ENCODE assay signal across 16 mouse cellular contexts in the genomic region with DNA sequence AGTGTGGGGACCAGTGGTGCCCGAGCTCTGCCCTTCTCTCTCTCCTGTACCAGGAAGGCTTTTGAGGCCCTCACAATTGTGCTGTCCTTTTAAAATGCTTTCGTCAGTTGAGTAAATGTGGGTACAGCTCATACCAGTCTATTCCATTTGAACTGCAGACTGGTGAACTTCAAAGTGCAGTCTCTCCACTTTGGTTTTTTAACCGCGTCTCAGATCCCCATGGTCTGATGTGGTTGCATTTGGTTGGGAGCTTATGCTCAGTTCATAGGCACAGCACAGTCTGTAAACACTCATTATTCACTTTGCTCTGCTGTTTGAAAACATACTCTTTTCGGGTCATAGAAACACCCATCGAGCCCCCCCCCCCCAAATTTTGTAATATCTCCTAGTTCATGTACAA. TPM values are rescaled to one million over a fixed set of nuclear protein-coding genes. Genes with fewer than 3 reads are reported as not detected.
DNase-seq lines count a peak whose midpoint lies in the region; ATAC-seq and TF ChIP-seq lines count a peak whose summit lies in the region.
"Had no signal": no experiment of that assay in that cellular context is flagged by ENCODE, and none has a peak within 500 bp of the region (broad histone marks: within the 10 kb centered on the region; RNA-seq: fewer than 3 reads in every experiment).

No protein-coding gene starts in this region.

- H3K27me3 ChIP-seq in heart, embryonic 14.5 days (ENCODE audit: control insufficient read depth, insufficient read depth, low read length), result no peaks in the 10 kb centered on the region
- H3K27me3 ChIP-seq in midbrain, embryonic 11.5 days (ENCODE audit: control insufficient read depth, insufficient read depth, low read length), result peaks cover 5% of the 10 kb centered on the region; the same call in 1 of the 2 replicates
- peaks cover 28% of the 10 kb centered on the region for H3K27me3 ChIP-seq in midbrain, embryonic 10.5 days (ENCODE audit: low read depth, poor library complexity, severe bottlenecking)
- no peaks in the 10 kb centered on the region for H3K27me3 ChIP-seq in intestine, postnatal 0 days (replicated peaks; ENCODE audit: control insufficient read depth, insufficient read depth, low read length)
- no peaks in the 10 kb centered on the region for H3K27me3 ChIP-seq in stomach, postnatal 0 days (ENCODE audit: control insufficient read depth, insufficient read depth, low read length)
- H3K27me3 ChIP-seq: hindbrain, embryonic 15.5 days had no signal

- WGBS in heart, embryonic 14.5 days, result 90% methylated on average over 6 of the region's 6 CpGs
- WGBS in midbrain, embryonic 11.5 days, result 86% methylated on average over 6 of the region's 6 CpGs
- WGBS in midbrain, embryonic 10.5 days, result 85% methylated on average over 6 of the region's 6 CpGs
- 83% methylated on average over 6 of the region's 6 CpGs for WGBS in intestine, postnatal 0 days
- 72% methylated on average over 6 of the region's 6 CpGs for WGBS in stomach, postnatal 0 days

- no peak for ATAC-seq in heart, embryonic 14.5 days (ENCODE audit: insufficient number of reproducible peaks, insufficient read depth, low FRiP score, low read depth)
- ATAC-seq in midbrain, embryonic 11.5 days (ENCODE audit: low FRiP score), result no peak
- ATAC-seq in intestine, postnatal 0 days, result no peak
- ATAC-seq in stomach, postnatal 0 days (ENCODE audit: low FRiP score, low TSS enrichment), result no peak
- ATAC-seq: lung, postnatal 0 days had no signal

- H3K4me1 ChIP-seq in heart, embryonic 14.5 days (ENCODE audit: control insufficient read depth in 2 of 2, insufficient read depth in 2 of 2, low read length in 2 of 2), result peaks cover 0 to 4% of the 10 kb centered on the region in 2 experiments; a peak in 1 of 4 replicates
- H3K4me1 ChIP-seq in midbrain, embryonic 11.5 days (ENCODE audit: control insufficient read depth, insufficient read depth, low read length), result no peaks in the 10 kb centered on the region
- peaks cover 12% of the 10 kb centered on the region for H3K4me1 ChIP-seq in midbrain, embryonic 10.5 days
- peaks cover 4% of the 10 kb centered on the region; the same call in 1 of the 2 replicates for H3K4me1 ChIP-seq in intestine, postnatal 0 days (replicated peaks; ENCODE audit: control insufficient read depth, insufficient read depth, low read length)
- 0 out of 2 replicates have a peak, but pooled peaks cover 2% of the 10 kb centered on the region for H3K4me1 ChIP-seq in stomach, postnatal 0 days (replicated peaks; ENCODE audit: control insufficient read depth, insufficient read depth)
- H3K4me1 ChIP-seq: midbrain, embryonic 12.5 days had no signal

- H3K4me2 ChIP-seq in heart, embryonic 14.5 days (ENCODE audit: low read length), result peak overlapping the region; percentile 80
- H3K4me2 ChIP-seq in midbrain, embryonic 11.5 days, result no peak overlapping the region
- H3K4me2 ChIP-seq in intestine, postnatal 0 days (replicated peaks; ENCODE audit: low read depth), result peak overlapping the region; percentile 17; the same call in 1 of the 2 replicates
- peak overlapping the region; percentile 62 for H3K4me2 ChIP-seq in stomach, postnatal 0 days (replicated peaks; ENCODE audit: low read depth)
- H3K4me2 ChIP-seq: midbrain, embryonic 12.5 days had no signal

- H3K4me3 ChIP-seq in heart, embryonic 14.5 days (ENCODE audit: control insufficient read depth in 1 of 2, insufficient read depth in 1 of 2, low read depth in 1 of 2, low read length in 2 of 2), result no peak overlapping the region
- no peak overlapping the region for H3K4me3 ChIP-seq in midbrain, embryonic 11.5 days (ENCODE audit: low read depth, low read length)
- H3K4me3 ChIP-seq in midbrain, embryonic 10.5 days, result no peak overlapping the region
- no peak overlapping the region for H3K4me3 ChIP-seq in intestine, postnatal 0 days (ENCODE audit: low read depth, low read length)
- peak overlapping the region; percentile 63; the same call in 1 of the 2 replicates for H3K4me3 ChIP-seq in stomach, postnatal 0 days (ENCODE audit: low read depth, low read length)
- H3K4me3 ChIP-seq: hindbrain, embryonic 15.5 days; left cerebral cortex, adult 2 months; midbrain, embryonic 12.5 days had no signal

- no peak for TF ChIP-seq EP300 in stomach, postnatal 0 days (optimal IDR thresholded peaks at IDR 0.05)

- TF ChIP-seq CTCF in intestine, postnatal 0 days (IDR thresholded peaks at IDR 0.05; ENCODE audit: low read depth), result no peak
- TF ChIP-seq CTCF in stomach, postnatal 0 days (IDR thresholded peaks at IDR 0.05; ENCODE audit: low read depth), result no peak

- H3K36me3 ChIP-seq in heart, embryonic 14.5 days (ENCODE audit: control insufficient read depth, insufficient read depth, low read length), result no peaks in the 10 kb centered on the region
- H3K36me3 ChIP-seq in midbrain, embryonic 11.5 days (ENCODE audit: control insufficient read depth, insufficient read depth, low read length), result no peaks in the 10 kb centered on the region
- no peaks in the 10 kb centered on the region for H3K36me3 ChIP-seq in midbrain, embryonic 10.5 days
- H3K36me3 ChIP-seq in intestine, postnatal 0 days (ENCODE audit: control insufficient read depth, insufficient read depth), result no peaks in the 10 kb centered on the region
- no peaks in the 10 kb centered on the region for H3K36me3 ChIP-seq in stomach, postnatal 0 days (ENCODE audit: control insufficient read depth, insufficient read depth, low read length)
- H3K36me3 ChIP-seq: hindbrain, embryonic 15.5 days; midbrain, embryonic 12.5 days had no signal

- no peak overlapping the region for H3K27ac ChIP-seq in heart, embryonic 14.5 days (replicated peaks in 1 of 2; ENCODE audit: control insufficient read depth in 1 of 2, insufficient read depth in 1 of 2, low read depth in 2 of 2, low read length in 2 of 2)
- no peak overlapping the region for H3K27ac ChIP-seq in midbrain, embryonic 11.5 days (ENCODE audit: low read depth, low read length)
- no peak overlapping the region for H3K27ac ChIP-seq in midbrain, embryonic 10.5 days (replicated peaks)
- H3K27ac ChIP-seq in intestine, postnatal 0 days (ENCODE audit: low read depth, low read length), result no peak overlapping the region
- 0 out of 2 replicates have a peak overlapping the region, but pooled peaks have one; percentile 45 for H3K27ac ChIP-seq in stomach, postnatal 0 days (replicated peaks)
- H3K27ac ChIP-seq: hindbrain, embryonic 15.5 days; left cerebral cortex, adult 2 months; midbrain, embryonic 12.5 days had no signal

- H3K9ac ChIP-seq in heart, embryonic 14.5 days (ENCODE audit: low read length), result no peak overlapping the region
- no peak overlapping the region for H3K9ac ChIP-seq in midbrain, embryonic 11.5 days (ENCODE audit: low read length)
- H3K9ac ChIP-seq in intestine, postnatal 0 days (ENCODE audit: low read depth, low read length), result no peak overlapping the region
- no peak overlapping the region; the same call in 1 of the 2 replicates for H3K9ac ChIP-seq in stomach, postnatal 0 days (ENCODE audit: low read length)
- H3K9ac ChIP-seq: hindbrain, embryonic 15.5 days; midbrain, embryonic 12.5 days had no signal

- no peak for DNase-seq in heart, adult 9 months (ENCODE audit: low spot score in 2 of 2)
- peak; percentile 73 for DNase-seq in midbrain, embryonic 11.5 days (ENCODE audit: low spot score, missing footprints)
- DNase-seq in midbrain, embryonic 10.5 days (ENCODE audit: low spot score), result no peak
- no peak for DNase-seq in stomach, postnatal 0 days (ENCODE audit: low spot score)
- no peak for DNase-seq in layer of hippocampus, postnatal 36 days
- DNase-seq: adrenal gland, postnatal 10 days; cerebellum, adult 2 months; heart, postnatal 10 days; kidney, adult 9 months; right cerebral cortex, postnatal 14 days had no signal

- H3K9me3 ChIP-seq in heart, embryonic 14.5 days (ENCODE audit: control insufficient read depth, low read length), result no peaks in the 10 kb centered on the region
- no peaks in the 10 kb centered on the region for H3K9me3 ChIP-seq in midbrain, embryonic 11.5 days (ENCODE audit: control insufficient read depth, low read length)
- H3K9me3 ChIP-seq in midbrain, embryonic 10.5 days (replicated peaks), result no peaks in the 10 kb centered on the region; the same call in 1 of the 2 replicates
- no peaks in the 10 kb centered on the region for H3K9me3 ChIP-seq in intestine, postnatal 0 days (ENCODE audit: control insufficient read depth)
- no peaks in the 10 kb centered on the region for H3K9me3 ChIP-seq in stomach, postnatal 0 days (ENCODE audit: control insufficient read depth, low read length)
- H3K9me3 ChIP-seq: hindbrain, embryonic 15.5 days; midbrain, embryonic 12.5 days had no signal

RNA-seq across cellular contexts. Expression of a gene that starts 1.7 kb away (rescaled TPM):
- 13.9 and 14.2 TPM in 2 replicates for polyA plus RNA-seq in heart, embryonic 14.5 days (2014; fragmentation: Nextera tagmentation; extraction: Ambion mirVana)
- polyA plus RNA-seq in midbrain, embryonic 11.5 days (2014; fragmentation: Nextera tagmentation; extraction: Ambion mirVana), result 10.1 and 12.2 TPM in 2 replicates
- polyA plus RNA-seq in midbrain, embryonic 10.5 days (2016; fragmentation: Nextera tagmentation; extraction: Ambion mirVana), result 8.5 and 11.0 TPM in 2 replicates
- polyA plus RNA-seq in intestine, postnatal 0 days (2015; fragmentation: Nextera tagmentation; extraction: Ambion mirVana), result 19.1 and 21.7 TPM in 2 replicates
- polyA plus RNA-seq in stomach, postnatal 0 days (2015; fragmentation: Nextera tagmentation; extraction: Ambion mirVana), result 114 and 117 TPM in 2 replicates
- 10 to 100 TPM; 26.8 to 28.1 TPM for total RNA-seq in layer of hippocampus, postnatal 36 days (2021)
